Mouse (Mus musculus) intestine, postnatal 0 days (tissue): ENCODE measurements around the gene Gnb3. TPM values are rescaled to one million over a fixed set of nuclear protein-coding genes. Genes with fewer than 3 reads are reported as not detected.
A peak's percentile ranks its signal among the peaks of the same experiment; 100 is the strongest.

ENCODE experiments used
- ATAC-seq: fragments of 200-750 bp; cut with Nextera tagmentation; 2 replicates; pipeline ENCODE4 v1.8.0; 2017; ENCODE audit warnings: mild to moderate bottlenecking, moderate TSS enrichment, moderate library complexity
- H3K27ac ChIP-seq: fragments of 300-500 bp; sonication (generic); 2 replicates; pipeline ENCODE4 v1.5.1; 2014; ENCODE audit warnings: mild to moderate bottlenecking, low read depth, low read length, moderate library complexity
- H3K27me3 ChIP-seq: fragments of 300-500 bp; sonication (generic); replicated peaks from 2 replicates; pipeline ENCODE4 v1.6.1; 2014; ENCODE audit warnings: low read length, mixed read lengths; ENCODE audit not compliant: control insufficient read depth, insufficient read depth
- H3K36me3 ChIP-seq: fragments of 300-500 bp; sonication (generic); 2 replicates; pipeline ENCODE4 v1.6.1; 2014; ENCODE audit warnings: mild to moderate bottlenecking, moderate library complexity; ENCODE audit not compliant: control insufficient read depth, insufficient read depth
- H3K4me1 ChIP-seq: fragments of 300-500 bp; sonication (generic); replicated peaks from 2 replicates; pipeline ENCODE4 v1.6.1; 2014; ENCODE audit warnings: antibody characterized with exemption, low read length, mixed read lengths; ENCODE audit not compliant: control insufficient read depth, insufficient read depth
- H3K4me2 ChIP-seq: fragments of 300-500 bp; sonication (generic); replicated peaks from 2 replicates; pipeline ENCODE4 v1.6.1; 2014; ENCODE audit warnings: low read depth, mild to moderate bottlenecking, moderate library complexity
- H3K4me3 ChIP-seq: fragments of 300-500 bp; sonication (generic); 2 replicates; pipeline ENCODE4 v1.5.1; 2014; ENCODE audit warnings: low read depth, low read length
- H3K9ac ChIP-seq: fragments of 300-500 bp; sonication (generic); 2 replicates; pipeline ENCODE4 v1.6.1; 2014; ENCODE audit warnings: mild to moderate bottlenecking, low read depth, low read length
- H3K9me3 ChIP-seq: fragments of 300-500 bp; sonication (generic); 2 replicates; pipeline ENCODE4 v1.6.1; 2016; ENCODE audit warnings: mixed run types; ENCODE audit not compliant: control insufficient read depth
- CTCF ChIP-seq: sonication (generic); IDR thresholded peaks from 2 replicates; pipeline ENCODE4 v1.5.1; 2016; ENCODE audit warnings: low read depth, mild to moderate bottlenecking, control low read depth, antibody characterized with exemption, moderate library complexity
- WGBS: fragments of 180-500 bp; shearing (Covaris S2); extraction: QIAGEN DNeasy Blood & Tissue Kit; methylation state at CpG from one replicate; pipeline ENCODE4 v1.1.7; 2014; 5-methylcytosine and 5-hydroxymethylcytosine counted together
- polyA plus RNA-seq: library from polyadenylated mRNA; unstranded; fragments of >200 nt; fragmentation: Nextera tagmentation; extraction: Ambion mirVana; gene quantifications from 2 replicates; pipeline ENCODE4 v1.2.1, GENCODE M21; 2015

Gnb3 gene
- polyA plus RNA-seq, 1 experiment from 2014 or later: 0.42 TPM

DNA sequence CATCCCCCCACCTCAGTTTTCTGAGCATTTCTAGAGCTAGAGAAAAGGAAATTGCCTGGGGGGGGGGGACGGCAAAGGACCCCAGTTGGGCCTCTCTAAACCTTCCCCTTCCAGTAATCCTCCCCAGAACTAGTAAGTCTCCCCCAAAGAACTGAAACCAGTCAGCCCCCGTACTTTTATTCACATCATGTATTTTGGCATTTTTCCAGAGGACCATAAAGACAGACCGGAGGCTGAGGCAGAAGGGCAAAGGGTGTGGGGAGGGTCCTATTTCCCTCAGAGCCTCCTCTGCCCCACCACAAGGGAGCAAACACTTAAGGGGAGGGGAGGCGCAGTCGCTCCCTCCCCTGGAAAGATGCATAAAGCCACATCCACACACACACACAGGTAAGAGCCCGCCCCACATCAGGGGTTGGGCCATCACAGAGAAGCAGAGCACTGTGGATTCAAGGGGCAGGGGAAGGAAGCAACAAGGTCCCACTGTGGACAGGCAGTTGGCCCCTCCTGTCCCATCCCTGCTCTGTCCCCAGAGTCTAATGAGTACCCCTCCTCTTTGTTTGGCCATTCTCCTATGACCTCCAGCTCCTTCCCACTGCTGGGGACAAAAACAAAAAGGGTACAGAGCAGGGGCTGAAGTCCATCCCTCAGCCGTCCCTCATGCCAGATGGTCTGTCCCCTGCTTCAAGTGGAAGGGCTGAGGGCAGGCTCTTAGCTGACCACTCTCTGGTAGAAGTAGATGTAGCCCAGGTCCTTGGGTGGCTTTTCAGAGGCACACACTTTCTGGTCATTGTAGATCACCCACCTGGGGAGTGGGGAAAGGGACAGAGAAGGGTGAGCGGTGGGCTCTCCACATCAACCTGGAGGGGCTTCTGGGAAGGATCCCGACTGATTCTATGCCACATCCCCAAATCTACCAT, 25.0 kb downstream of the Gnb3 start:
- Histone ChIP-seq H3K27me3 (no peaks in the 10 kb centered on the region), H3K9me3 (no peaks in the 10 kb centered on the region), H3K36me3 (peaks cover 64% of the 10 kb centered on the region), H3K4me1 (peaks cover 9% of the 10 kb centered on the region; the same call in 1 of the 2 replicates), H3K9ac (no peak overlapping the region), H3K4me2 (peak overlapping the region; percentile 70), H3K27ac (no peak overlapping the region), H3K4me3 (no peak overlapping the region)
- no peak; the same call in 1 of the 2 replicates for ATAC-seq
- WGBS: 57% methylated on average over 9 of the region's 9 CpGs
- TF ChIP-seq CTCF: no peak

DNA sequence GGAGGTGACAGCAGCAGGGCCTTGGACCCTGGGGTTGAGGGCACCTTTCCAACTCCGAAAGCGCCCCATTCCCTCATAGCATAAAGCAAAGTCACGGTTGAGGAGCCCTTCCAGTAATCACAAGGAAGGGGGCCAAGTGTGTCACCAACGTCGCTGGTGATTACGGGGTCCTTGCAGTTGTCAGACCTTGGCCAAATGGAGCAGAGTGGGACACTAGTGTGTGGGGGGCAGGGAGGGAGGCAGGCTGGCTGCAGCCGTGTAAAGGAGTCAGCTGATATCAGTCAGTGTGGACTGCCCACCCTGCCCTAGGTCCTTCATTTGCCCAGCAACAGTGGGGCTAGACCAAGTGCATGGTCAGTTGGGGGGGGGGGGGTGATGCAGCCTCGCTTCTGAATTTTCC, 25.6 kb downstream of the Gnb3 start:
- H3K9me3 ChIP-seq: no peaks in the 10 kb centered on the region
- 39% methylated on average over 8 of the region's 8 CpGs for WGBS
- H3K4me1 ChIP-seq: peaks cover 13% of the 10 kb centered on the region; the same call in 1 of the 2 replicates
- H3K27me3 ChIP-seq: no peaks in the 10 kb centered on the region
- H3K4me2 ChIP-seq: peak overlapping the region; percentile 70
- TF ChIP-seq CTCF: no peak
- peak overlapping the region; percentile 59 for H3K4me3 ChIP-seq
- no peak overlapping the region for H3K9ac ChIP-seq
- 0 out of 2 replicates have a peak overlapping the region, but pooled peaks have one; percentile 15 for H3K27ac ChIP-seq
- peak; percentile 17; the same call in 1 of the 2 replicates for ATAC-seq
- H3K36me3 ChIP-seq: peaks cover 62% of the 10 kb centered on the region

DNA sequence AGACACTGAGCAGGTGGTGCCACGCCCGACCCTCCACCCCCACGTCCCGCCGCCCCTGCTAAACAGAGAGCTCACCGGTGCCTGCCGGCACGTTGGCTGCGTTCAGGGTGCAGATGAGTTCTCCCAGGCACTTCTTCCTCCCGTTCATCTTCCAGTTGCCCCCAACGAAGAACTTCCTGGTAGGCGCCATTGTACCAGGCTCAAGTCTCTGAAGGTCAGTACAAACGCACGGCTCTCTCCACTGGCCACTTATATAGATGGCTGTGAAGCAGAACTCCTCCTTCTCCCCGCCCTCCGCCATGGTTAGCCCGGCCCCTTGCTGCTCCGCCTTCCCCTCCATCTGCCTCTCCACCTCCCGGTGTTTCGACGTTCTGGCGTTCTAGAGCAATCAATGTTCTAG, 26.1 kb downstream of the Gnb3 start, which contains the start of gene Tpi1:
TSS of gene Tpi1 (minus strand) at position 364 of the 400 bp plus-strand sequence.
- no peaks in the 10 kb centered on the region for H3K27me3 ChIP-seq
- WGBS: under 1% methylated on average over 22 of the region's 22 CpGs
- peak; percentile 84 for ATAC-seq

GRCm38 (mm10) chr6:124813496-124813895, 26.6 kb downstream of the Gnb3 start:
- Histone ChIP-seq H3K4me3 (peak overlapping the region; percentile 59), H3K9ac (peak overlapping the region; percentile 68), H3K4me2 (peak overlapping the region; percentile 70), H3K36me3 (peaks cover 57% of the 10 kb centered on the region), H3K27ac (peak overlapping the region; percentile 88), H3K9me3 (no peaks in the 10 kb centered on the region), H3K27me3 (no peaks in the 10 kb centered on the region), H3K4me1 (peaks cover 13% of the 10 kb centered on the region; the same call in 1 of the 2 replicates)
- no peak for TF ChIP-seq CTCF
- ATAC-seq: peak; percentile 48
- WGBS: under 1% methylated on average over 18 of the region's 18 CpGs

More for the DNA sequence above, 26.1 kb downstream of the Gnb3 start, which contains the start of gene Tpi1:
- Histone ChIP-seq H3K9me3 (no peaks in the 10 kb centered on the region), H3K27ac (peak within 1 kb of the TSS; percentile 88), H3K36me3 (peaks cover 59% of the 10 kb centered on the region), H3K4me2 (peak within 1 kb of the TSS; percentile 70), H3K9ac (peak within 1 kb of the TSS; percentile 68), H3K4me1 (peaks cover 13% of the 10 kb centered on the region; the same call in 1 of the 2 replicates), H3K4me3 (peak within 1 kb of the TSS; percentile 59)
- TF ChIP-seq CTCF: no peak; the same call in 1 of the 2 replicates

- no peaks in the 10 kb centered on the region for H3K9me3 ChIP-seq
- peak overlapping the region; percentile 68 for H3K9ac ChIP-seq
- peaks cover 51% of the 10 kb centered on the region for H3K36me3 ChIP-seq
- no peak for ATAC-seq
- peak overlapping the region; percentile 70 for H3K4me2 ChIP-seq
- WGBS: 8% methylated on average over 9 of the region's 9 CpGs
- H3K27ac ChIP-seq: peak overlapping the region; percentile 88; the same call in 1 of the 2 replicates
- peaks cover 13% of the 10 kb centered on the region; the same call in 1 of the 2 replicates for H3K4me1 ChIP-seq
- TF ChIP-seq CTCF: no peak
- H3K27me3 ChIP-seq: no peaks in the 10 kb centered on the region
- H3K4me3 ChIP-seq: peak overlapping the region; percentile 59
These were observed 27.2 kb downstream of the Gnb3 start for GRCm38 (mm10) chr6:124812848-124813247.
